Mouse (Mus musculus) thymus, adult 2 months (tissue): ENCODE results near the gene Prmt9.

Experiments used
- CTCF ChIP-seq: fragments of 200-500 bp; IDR thresholded peaks from 2 replicates; pipeline ENCODE4 v1.5.1; 2012; ENCODE audit warnings: mild to moderate bottlenecking, control low read depth, low read length, moderate library complexity, borderline replicate concordance; ENCODE audit not compliant: control insufficient read depth, poor library complexity, insufficient read depth; ENCODE audit errors: extremely low read depth
- POLR2A ChIP-seq: fragments of 200-500 bp; IDR thresholded peaks from 2 replicates; pipeline ENCODE4 v1.6.1; 2012; ENCODE audit warnings: mild to moderate bottlenecking, low read length, control low read depth, moderate library complexity; ENCODE audit not compliant: control insufficient read depth, poor library complexity, insufficient read depth; ENCODE audit errors: extremely low read depth

GRCm38 (mm10) chr8:77507510-77508035, 41.6 kb upstream of the Prmt9 start:
- TF ChIP-seq CTCF (no peak), POLR2A (no peak)
